Comparison of ENCODE assay signal across 10 mouse cellular contexts in the genomic region with DNA sequence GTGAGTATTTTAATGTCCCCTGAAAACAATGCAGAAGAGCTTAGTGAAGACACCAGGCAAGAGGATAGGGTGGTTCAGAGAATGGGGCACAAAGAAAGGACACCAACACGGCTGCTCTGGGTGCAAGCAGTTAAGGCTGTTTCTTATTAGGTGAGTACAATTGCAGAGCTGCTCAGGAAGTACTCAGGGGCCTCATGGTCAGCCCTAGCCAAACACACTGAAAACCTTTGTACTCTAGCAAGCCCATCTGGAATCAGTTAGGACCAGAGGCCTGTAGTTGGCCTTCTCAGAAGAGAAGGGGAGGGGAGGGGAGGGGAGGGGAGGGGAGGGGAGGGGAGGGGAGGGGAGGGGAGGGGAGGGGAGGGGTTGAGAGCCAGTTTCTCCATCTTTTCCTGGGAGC. TPM values are rescaled to one million over a fixed set of nuclear protein-coding genes. Genes with fewer than 3 reads are reported as not detected.
DNase-seq lines count a peak whose midpoint lies in the region; ATAC-seq and TF ChIP-seq lines count a peak whose summit lies in the region.
"Had no signal": no experiment of that assay in that cellular context is flagged by ENCODE, and none has a peak within 500 bp of the region (broad histone marks: within the 10 kb centered on the region; RNA-seq: fewer than 3 reads in every experiment).

No protein-coding gene starts in this region.

- peak; percentile 43 for DNase-seq in forebrain, embryonic 10.5 days (ENCODE audit: extremely low spot score, low spot score)
- no peak for DNase-seq in forebrain, postnatal 0 days
- peak; percentile 93 for DNase-seq in embryo, embryonic 11 days
- no peak for DNase-seq in heart, postnatal 0 days (ENCODE audit: low spot score)
- DNase-seq in midbrain, embryonic 10.5 days (ENCODE audit: low spot score): peak; percentile 28
- no peak for DNase-seq in cerebellum, postnatal 25 days
- no peak for DNase-seq in right cerebral cortex, postnatal 10 days (ENCODE audit: low spot score in 2 of 2)
- DNase-seq in right cerebral cortex, postnatal 14 days: no peak

- H3K4me3 ChIP-seq in forebrain, embryonic 10.5 days: no peak overlapping the region
- no peak overlapping the region for H3K4me3 ChIP-seq in forebrain, postnatal 0 days (ENCODE audit: low read depth, low read length)
- no peak overlapping the region for H3K4me3 ChIP-seq in heart, postnatal 0 days (ENCODE audit: low read depth, low read length)
- no peak overlapping the region for H3K4me3 ChIP-seq in midbrain, embryonic 10.5 days

- no peaks in the 10 kb centered on the region for H3K27me3 ChIP-seq in forebrain, embryonic 10.5 days (ENCODE audit: poor library complexity, severe bottlenecking)
- H3K27me3 ChIP-seq in forebrain, postnatal 0 days (ENCODE audit: insufficient read depth, low read length): no peaks in the 10 kb centered on the region
- no peaks in the 10 kb centered on the region for H3K27me3 ChIP-seq in heart, postnatal 0 days (ENCODE audit: control insufficient read depth, insufficient read depth, low read length)
- H3K27me3 ChIP-seq in midbrain, embryonic 10.5 days (ENCODE audit: low read depth, poor library complexity, severe bottlenecking): no peaks in the 10 kb centered on the region

- peak overlapping the region; percentile 80 for H3K27ac ChIP-seq in forebrain, embryonic 10.5 days
- H3K27ac ChIP-seq in forebrain, postnatal 0 days (ENCODE audit: low read depth, low read length): no peak overlapping the region
- peak overlapping the region; percentile 77 for H3K27ac ChIP-seq in heart, postnatal 0 days (ENCODE audit: low read depth)
- peak overlapping the region; percentile 74 for H3K27ac ChIP-seq in midbrain, embryonic 10.5 days (replicated peaks)

- H3K4me1 ChIP-seq in forebrain, embryonic 10.5 days: peaks cover 83% of the 10 kb centered on the region
- peaks cover 7% of the 10 kb centered on the region for H3K4me1 ChIP-seq in forebrain, postnatal 0 days (ENCODE audit: insufficient read depth)
- H3K4me1 ChIP-seq in heart, postnatal 0 days (ENCODE audit: control insufficient read depth, insufficient read depth): peaks cover 34% of the 10 kb centered on the region
- H3K4me1 ChIP-seq in midbrain, embryonic 10.5 days: peaks cover 48% of the 10 kb centered on the region

- WGBS in forebrain, embryonic 10.5 days: 19% methylated on average over 1 of the region's 1 CpGs
- 11% methylated on average over 1 of the region's 1 CpGs for WGBS in forebrain, postnatal 0 days
- WGBS in heart, postnatal 0 days: 25% methylated on average over 1 of the region's 1 CpGs
- WGBS in midbrain, embryonic 10.5 days: 44% methylated on average over 1 of the region's 1 CpGs

- H3K36me3 ChIP-seq in forebrain, embryonic 10.5 days (replicated peaks): no peaks in the 10 kb centered on the region
- no peaks in the 10 kb centered on the region for H3K36me3 ChIP-seq in forebrain, postnatal 0 days (ENCODE audit: insufficient read depth)
- no peaks in the 10 kb centered on the region for H3K36me3 ChIP-seq in heart, postnatal 0 days (replicated peaks; ENCODE audit: control insufficient read depth, insufficient read depth, low read length)
- H3K36me3 ChIP-seq in midbrain, embryonic 10.5 days: no peaks in the 10 kb centered on the region

- no peak overlapping the region for H3K4me2 ChIP-seq in forebrain, postnatal 0 days (ENCODE audit: low read depth)
- no peak overlapping the region for H3K4me2 ChIP-seq in heart, postnatal 0 days (ENCODE audit: low read depth, low read length)

- H3K9ac ChIP-seq in forebrain, postnatal 0 days: no peak overlapping the region
- H3K9ac ChIP-seq in heart, postnatal 0 days (replicated peaks; ENCODE audit: low read depth, low read length): no peak overlapping the region

- no peaks in the 10 kb centered on the region for H3K9me3 ChIP-seq in forebrain, embryonic 10.5 days
- H3K9me3 ChIP-seq in forebrain, postnatal 0 days (ENCODE audit: low read length): no peaks in the 10 kb centered on the region
- no peaks in the 10 kb centered on the region for H3K9me3 ChIP-seq in heart, postnatal 0 days (replicated peaks; ENCODE audit: control insufficient read depth, low read length)
- no peaks in the 10 kb centered on the region for H3K9me3 ChIP-seq in midbrain, embryonic 10.5 days (replicated peaks)

- TF ChIP-seq CTCF in forebrain, postnatal 0 days (IDR thresholded peaks at IDR 0.05; ENCODE audit: low read depth): no peak
- TF ChIP-seq CTCF in heart, postnatal 0 days (IDR thresholded peaks at IDR 0.05; ENCODE audit: low read depth): no peak

- no peak for TF ChIP-seq EP300 in heart, postnatal 0 days (IDR thresholded peaks at IDR 0.05; ENCODE audit: low read depth)

- ATAC-seq in forebrain, postnatal 0 days: no peak
- 0 out of 2 replicates have a peak, but pooled peaks have one; percentile 19 for ATAC-seq in heart, postnatal 0 days (ENCODE audit: insufficient read depth, low read depth)
- ATAC-seq: activated CD4-positive, CD25-positive, alpha-beta regulatory T cell, adult 4 months; inflammation-experienced regulatory T-cells, adult 6 months had no signal

RNA-seq across cellular contexts. Expression of gene Rbfox2, which starts 52.2 kb away (rescaled TPM):
- polyA plus RNA-seq in forebrain, embryonic 10.5 days (2016; fragmentation: Nextera tagmentation; extraction: Ambion mirVana): 35.8 and 39.0 TPM in 2 replicates
- total RNA-seq in forebrain, postnatal 0 days (2014; rRNA removed): 391 and 470 TPM in 2 replicates
- polyA plus RNA-seq in forebrain, postnatal 0 days (2015; fragmentation: Nextera tagmentation; extraction: Ambion mirVana): 105 and 135 TPM in 2 replicates
- 143 and 151 TPM in 2 replicates for total RNA-seq in heart, postnatal 0 days (2014; rRNA removed; ENCODE audit: low replicate concordance)
- polyA plus RNA-seq in heart, postnatal 0 days (2015; fragmentation: Nextera tagmentation; extraction: Ambion mirVana): 47.6 and 49.1 TPM in 2 replicates
- polyA plus RNA-seq in midbrain, embryonic 10.5 days (2016; fragmentation: Nextera tagmentation; extraction: Ambion mirVana): 35.7 and 59.4 TPM in 2 replicates
- polyA plus RNA-seq: inflammation-experienced regulatory T-cells, adult 6 months had no signal

Comparison
In these comparisons a context has a peak if more than half of its experiments do, and no peak if none do; other contexts are left out.
1. DNase-seq: peak in forebrain, embryonic 10.5 days (single experiment), embryo, embryonic 11 days (single experiment) and midbrain, embryonic 10.5 days (single experiment); none in forebrain, postnatal 0 days (single experiment), heart, postnatal 0 days (single experiment), cerebellum, postnatal 25 days (0 of 2), right cerebral cortex, postnatal 10 days (0 of 2) and right cerebral cortex, postnatal 14 days (single experiment).